Mouse (Mus musculus): ENCODE results near the gene Gm49510. TPM values are rescaled to one million over a fixed set of nuclear protein-coding genes. Genes with fewer than 3 reads are reported as not detected.

The Gm49510 gene
- polyA plus RNA-seq, 1 experiment from 2014 or later = not detected

DNA sequence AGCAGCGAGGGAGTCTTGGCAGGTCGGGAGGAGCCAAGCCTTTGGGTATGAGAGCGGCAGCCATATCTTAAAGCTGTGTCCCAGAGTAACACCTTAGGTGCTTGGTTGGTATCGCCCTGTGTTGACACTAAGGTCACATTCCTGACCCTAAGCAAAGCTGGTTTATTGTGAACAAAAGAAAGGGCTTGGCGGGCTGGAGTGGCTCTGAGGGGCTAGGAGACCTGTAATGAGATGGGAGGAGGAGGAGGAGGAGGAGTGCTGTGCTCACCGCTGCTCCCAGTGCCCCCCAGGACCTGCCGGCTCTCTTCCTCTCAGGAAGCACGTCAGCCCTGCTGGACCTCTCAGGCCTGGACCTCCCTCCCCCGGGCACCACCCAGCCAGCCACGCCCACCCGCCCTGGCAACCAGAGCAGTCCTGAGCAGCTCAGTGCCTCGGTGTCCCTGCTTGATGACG, 10.0 kb upstream of the Gm49510 start:
- Histone ChIP-seq H3K9me3 (replicated peaks) (no peaks in the 10 kb centered on the region), H3K27me3 (ENCODE audit: low read depth, poor library complexity, severe bottlenecking) (no peaks in the 10 kb centered on the region), H3K27ac (replicated peaks) (peak overlapping the region; percentile 73), H3K36me3 (peaks cover 96% of the 10 kb centered on the region), H3K4me1 (peaks cover 43% of the 10 kb centered on the region), H3K4me3 (peak overlapping the region; percentile 30; the same call in 1 of the 2 replicates)
- peak; percentile 38 for DNase-seq (ENCODE audit: low spot score)
- 18% methylated on average over 13 of the region's 13 CpGs for WGBS

DNA sequence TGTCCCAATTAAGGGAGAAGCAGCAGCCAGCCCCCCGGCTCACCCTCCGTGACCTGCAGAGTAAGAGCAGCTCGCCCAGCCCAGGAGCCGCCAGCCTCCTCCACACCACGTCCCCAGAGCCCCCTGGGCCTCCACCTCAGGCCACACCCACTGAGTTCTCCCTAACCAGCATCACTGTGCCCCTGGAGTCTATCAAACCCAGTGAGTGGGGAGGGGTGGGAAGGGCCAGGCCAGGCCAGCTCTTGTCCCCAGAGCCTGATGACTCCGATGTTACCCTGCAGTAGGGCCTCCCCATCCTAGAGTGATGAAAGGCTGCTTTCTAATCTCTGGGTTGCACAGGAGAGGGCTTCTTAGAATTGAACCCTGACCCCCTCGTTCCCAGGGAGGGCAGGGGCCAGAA, 7.0 kb upstream of the Gm49510 start:
- peaks cover 55% of the 10 kb centered on the region for H3K4me1 ChIP-seq
- no peaks in the 10 kb centered on the region for H3K9me3 ChIP-seq (replicated peaks)
- H3K27me3 ChIP-seq (ENCODE audit: low read depth, poor library complexity, severe bottlenecking) = no peaks in the 10 kb centered on the region; the same call in 1 of the 2 replicates
- H3K36me3 ChIP-seq = peaks cover 77% of the 10 kb centered on the region
- H3K27ac ChIP-seq (replicated peaks) = peak overlapping the region; percentile 42; the same call in 1 of the 2 replicates
- no peak overlapping the region for H3K4me3 ChIP-seq
- WGBS = 71% methylated on average over 7 of the region's 7 CpGs
- DNase-seq (ENCODE audit: low spot score) = no peak

DNA sequence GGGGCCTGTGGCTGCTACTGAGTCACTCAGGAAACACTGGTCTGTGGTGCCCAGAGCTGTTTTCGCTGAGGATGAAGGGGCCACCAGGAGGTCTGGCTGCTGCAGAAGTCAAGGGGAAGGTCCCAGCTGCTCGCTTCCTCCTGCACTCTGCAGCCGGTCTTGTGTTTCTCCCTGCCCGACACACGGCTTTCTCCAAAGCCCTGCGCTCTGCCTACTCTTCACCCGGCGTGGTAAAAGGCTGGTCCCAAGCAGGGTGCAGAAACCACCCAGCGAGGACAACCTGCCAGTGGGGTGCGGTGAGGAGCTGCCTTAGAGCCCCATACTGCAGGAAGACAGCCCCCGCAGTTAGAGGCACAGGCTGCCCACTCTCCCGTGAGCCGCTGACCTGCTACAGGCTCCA, 4.7 kb upstream of the Gm49510 start:
- Histone ChIP-seq H3K4me3 (no peak overlapping the region), H3K9me3 (replicated peaks) (no peaks in the 10 kb centered on the region), H3K36me3 (peaks cover 55% of the 10 kb centered on the region), H3K27me3 (ENCODE audit: low read depth, poor library complexity, severe bottlenecking) (peaks cover 17% of the 10 kb centered on the region), H3K27ac (replicated peaks) (peak overlapping the region; percentile 63), H3K4me1 (peaks cover 56% of the 10 kb centered on the region)
- 79% methylated on average over 13 of the region's 13 CpGs for WGBS
- no peak for DNase-seq (ENCODE audit: low spot score)

DNA sequence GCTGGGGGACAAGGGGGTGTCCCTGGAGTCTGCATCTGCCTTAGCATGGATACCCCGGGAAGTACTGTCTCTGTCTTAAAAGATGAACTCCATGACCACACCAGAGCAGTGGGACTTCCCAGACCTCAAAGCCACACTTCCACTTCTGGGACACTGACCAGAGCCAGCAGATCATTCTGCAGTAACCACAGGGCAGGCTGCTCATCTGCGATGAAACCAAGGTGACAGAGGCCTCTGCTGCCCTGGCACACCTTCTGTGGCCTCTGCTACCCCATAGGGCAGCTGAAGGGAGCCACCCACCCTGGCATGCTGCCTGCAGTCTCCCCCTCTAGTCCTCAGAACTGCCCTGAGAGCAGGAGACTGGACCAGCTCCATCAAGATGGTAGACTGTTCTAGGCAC, 3.7 kb upstream of the Gm49510 start:
- peaks cover 64% of the 10 kb centered on the region for H3K4me1 ChIP-seq
- H3K27ac ChIP-seq (replicated peaks) = peak overlapping the region; percentile 18
- WGBS = 85% methylated on average over 2 of the region's 2 CpGs
- no peak for DNase-seq (ENCODE audit: low spot score)
- H3K27me3 ChIP-seq (ENCODE audit: low read depth, poor library complexity, severe bottlenecking) = peaks cover 24% of the 10 kb centered on the region
- H3K9me3 ChIP-seq (replicated peaks) = no peaks in the 10 kb centered on the region
- peaks cover 46% of the 10 kb centered on the region for H3K36me3 ChIP-seq
- no peak overlapping the region for H3K4me3 ChIP-seq

DNA sequence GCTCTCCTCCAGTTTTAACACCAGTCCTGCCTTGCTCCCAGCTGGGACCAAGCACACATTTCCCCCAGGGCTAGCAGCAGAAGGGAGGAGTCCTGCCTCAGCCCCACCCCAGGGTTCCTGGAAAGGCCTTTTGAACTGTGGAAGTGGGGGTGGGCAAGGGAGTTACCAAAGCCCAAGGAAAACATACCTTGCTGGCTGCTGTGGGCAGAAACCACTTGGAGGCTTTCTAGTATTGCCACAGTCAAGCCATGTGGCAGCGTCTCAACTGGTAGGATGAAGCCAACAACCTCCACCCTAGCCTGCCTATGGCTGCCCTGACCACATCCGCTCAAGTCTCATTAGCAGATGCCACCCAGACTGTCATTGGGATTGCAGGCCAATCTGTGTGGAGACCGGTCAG, 3.3 kb upstream of the Gm49510 start:
- Histone ChIP-seq H3K27me3 (ENCODE audit: low read depth, poor library complexity, severe bottlenecking) (peaks cover 28% of the 10 kb centered on the region), H3K36me3 (peaks cover 42% of the 10 kb centered on the region), H3K4me3 (no peak overlapping the region), H3K27ac (replicated peaks) (peak overlapping the region; percentile 18), H3K9me3 (replicated peaks) (no peaks in the 10 kb centered on the region), H3K4me1 (peaks cover 68% of the 10 kb centered on the region)
- DNase-seq (ENCODE audit: low spot score) = no peak
- 89% methylated on average over 3 of the region's 3 CpGs for WGBS

DNA sequence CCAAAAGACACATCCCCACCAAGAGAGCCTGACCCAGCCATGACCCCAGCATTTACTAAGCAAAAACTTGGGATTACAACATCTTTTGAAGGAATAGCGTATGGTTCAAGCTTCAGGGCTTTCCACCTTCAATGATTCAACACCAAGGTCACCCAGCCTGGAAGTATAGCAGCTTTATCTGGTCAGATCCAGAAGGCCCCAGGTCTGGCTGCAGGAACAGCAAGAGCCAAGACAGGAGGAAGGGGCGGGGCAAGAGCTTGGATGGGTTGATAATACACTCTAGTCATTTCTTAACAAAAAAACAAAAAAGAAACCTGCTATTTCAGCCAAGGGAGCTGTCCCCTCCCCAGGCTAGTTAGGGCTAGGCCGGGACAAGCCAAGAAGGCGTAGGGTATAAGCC, 2.0 kb upstream of the Gm49510 start:
- Histone ChIP-seq H3K36me3 (peaks cover 29% of the 10 kb centered on the region), H3K4me1 (peaks cover 68% of the 10 kb centered on the region), H3K27ac (replicated peaks) (no peak overlapping the region), H3K9me3 (replicated peaks) (no peaks in the 10 kb centered on the region), H3K27me3 (ENCODE audit: low read depth, poor library complexity, severe bottlenecking) (peaks cover 40% of the 10 kb centered on the region), H3K4me3 (no peak overlapping the region)
- no peak for DNase-seq (ENCODE audit: low spot score)
- 88% methylated on average over 4 of the region's 4 CpGs for WGBS

DNA sequence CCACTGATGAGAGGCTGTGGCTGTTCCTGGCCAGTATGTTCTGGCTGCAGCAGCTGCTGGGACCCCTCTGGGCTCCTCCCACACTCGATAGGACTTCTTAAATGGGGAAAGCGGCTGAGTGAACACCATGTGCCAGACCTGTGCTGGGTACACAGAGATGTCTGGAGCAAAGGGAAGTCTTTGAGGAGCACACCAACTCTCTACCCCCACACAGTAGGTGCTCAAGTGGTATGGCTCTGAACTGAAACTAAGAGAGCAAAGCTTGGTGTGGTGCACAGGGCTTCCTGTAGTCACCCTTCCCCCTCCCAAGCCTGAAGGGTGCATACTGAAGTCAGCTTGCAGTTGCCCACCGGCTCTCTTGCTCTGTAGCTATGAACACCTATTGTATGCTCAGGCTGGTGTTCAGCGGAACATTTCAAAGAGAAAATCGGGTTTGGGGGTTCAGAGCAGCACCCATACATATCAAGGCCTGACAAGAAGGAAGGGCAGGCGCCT, 913 bp upstream of the Gm49510 start:
- Histone ChIP-seq H3K9me3 (replicated peaks) (no peaks in the 10 kb centered on the region), H3K4me3 (no peak overlapping the region), H3K27me3 (ENCODE audit: low read depth, poor library complexity, severe bottlenecking) (peaks cover 40% of the 10 kb centered on the region), H3K27ac (replicated peaks) (0 out of 2 replicates have a peak overlapping the region, but pooled peaks have one; percentile 0), H3K4me1 (peaks cover 62% of the 10 kb centered on the region), H3K36me3 (peaks cover 20% of the 10 kb centered on the region)
- DNase-seq (ENCODE audit: low spot score) = no peak
- 51% methylated on average over 6 of the region's 6 CpGs for WGBS

DNA sequence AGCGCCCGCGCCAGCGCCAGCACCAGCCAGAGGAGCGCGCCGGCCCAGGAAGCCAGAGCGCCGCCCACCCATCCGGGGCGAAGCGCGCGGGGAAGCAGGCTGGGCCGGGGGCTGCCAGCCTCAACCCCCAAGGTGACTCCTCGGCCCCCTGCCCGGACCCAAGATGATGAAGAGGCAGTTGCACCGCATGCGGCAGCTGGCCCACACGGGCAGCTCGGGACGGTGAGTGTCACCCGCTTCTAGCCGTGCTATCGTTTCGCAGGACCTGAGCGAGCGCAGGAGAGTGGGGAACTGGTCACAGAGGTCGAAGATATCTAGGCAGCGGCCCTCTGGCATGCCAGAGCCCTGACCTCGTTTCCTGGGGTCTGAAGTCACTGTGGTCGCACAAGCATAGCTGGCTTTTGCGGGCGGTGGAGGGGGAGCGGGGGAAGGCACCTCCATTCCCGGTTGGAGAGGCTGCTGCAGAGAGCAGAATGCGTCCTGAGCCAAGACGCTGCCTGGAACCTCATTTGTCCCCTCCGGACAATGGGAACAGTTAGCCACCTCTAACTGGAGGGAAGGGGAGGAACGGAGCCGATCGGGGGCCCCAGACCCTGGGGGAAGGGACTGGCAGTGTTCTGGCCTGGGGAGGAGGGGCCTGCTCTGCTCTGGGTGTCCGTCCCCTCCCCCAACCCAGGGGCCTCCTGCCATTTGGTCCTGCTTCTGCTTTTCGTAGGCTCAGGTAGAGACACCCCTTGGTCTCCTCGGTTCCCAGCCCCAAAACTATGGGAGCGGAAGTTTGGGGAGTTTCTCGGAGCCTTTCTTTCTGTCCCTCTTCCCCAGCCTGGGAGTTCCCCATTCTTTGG, 495 bp downstream of the Gm49510 start, which contains the start of gene Sh3bp1:
TSS of gene Sh3bp1 (plus strand) at position 29 of the 845 bp plus-strand sequence.
- under 1% methylated on average over 47 of the region's 47 CpGs for WGBS
- Histone ChIP-seq H3K36me3 (peaks cover 17% of the 10 kb centered on the region; the same call in 1 of the 2 replicates), H3K27ac (replicated peaks) (peak within 1 kb of the TSS; percentile 85), H3K4me3 (peak within 1 kb of the TSS; percentile 77), H3K4me1 (peaks cover 48% of the 10 kb centered on the region), H3K27me3 (ENCODE audit: low read depth, poor library complexity, severe bottlenecking) (peaks cover 40% of the 10 kb centered on the region), H3K9me3 (replicated peaks) (no peaks in the 10 kb centered on the region)
- DNase-seq (ENCODE audit: low spot score) = peak; percentile 74

DNA sequence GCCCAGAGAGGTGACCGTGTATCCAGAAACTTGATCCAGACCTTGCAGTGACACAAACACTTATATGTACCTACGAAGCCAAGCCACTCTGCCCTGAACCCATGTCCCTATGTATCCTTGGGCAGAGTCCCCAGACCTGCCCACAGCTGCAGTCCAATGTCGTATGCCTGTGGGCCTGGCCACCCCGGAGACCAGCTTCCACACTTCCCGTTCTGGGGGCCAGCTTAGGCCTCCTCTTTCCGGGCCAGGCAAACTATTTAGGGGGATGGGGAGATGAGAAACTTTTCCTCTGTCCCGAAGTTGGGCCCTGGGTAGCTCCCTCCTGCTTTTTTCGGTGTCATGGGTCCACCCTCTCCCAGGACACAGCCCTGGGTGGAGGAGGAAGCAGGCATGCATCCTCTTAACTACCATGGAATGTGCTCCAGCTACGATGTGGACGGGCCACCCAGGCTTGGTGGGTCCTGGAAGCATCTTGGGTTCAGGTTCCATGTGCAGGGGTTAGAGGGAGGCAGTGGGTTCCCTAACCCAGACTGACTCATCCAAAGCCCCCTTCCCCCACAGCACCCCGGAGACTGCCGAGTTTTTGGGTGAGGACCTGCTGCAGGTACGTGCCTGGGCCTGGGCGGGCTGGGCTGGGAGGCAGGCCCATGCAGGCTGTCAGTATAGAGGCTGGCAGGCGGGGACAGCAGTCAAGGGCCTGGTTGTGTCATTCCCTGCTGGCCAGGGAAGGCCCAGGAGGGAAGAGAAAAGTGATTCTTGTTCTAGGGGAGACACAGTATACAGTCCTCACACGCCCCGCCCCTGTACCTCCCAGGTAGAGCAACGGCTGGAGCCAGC, 1.3 kb downstream of the Gm49510 start:
- DNase-seq (ENCODE audit: low spot score) = no peak
- Histone ChIP-seq H3K4me1 (peaks cover 47% of the 10 kb centered on the region), H3K27ac (replicated peaks) (peak overlapping the region; percentile 85)

DNA sequence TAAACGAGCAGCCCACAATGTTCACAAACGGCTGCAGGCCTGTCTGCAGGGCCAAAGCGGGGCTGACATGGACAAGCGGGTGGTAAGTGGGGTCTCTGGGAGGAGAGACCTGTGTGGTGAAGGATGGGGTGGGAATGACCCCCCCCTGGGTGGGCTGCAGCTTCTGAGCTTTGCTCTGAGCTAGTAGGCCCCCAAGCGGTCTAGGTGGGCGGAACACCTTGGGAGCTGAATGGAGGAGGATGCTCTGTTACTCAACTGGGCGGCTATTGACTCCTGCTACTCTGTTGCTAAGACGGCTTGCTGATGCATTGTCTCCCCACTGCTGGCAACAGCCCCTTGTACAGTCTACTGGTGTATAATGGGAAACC, 1.9 kb downstream of the Gm49510 start:
- DNase-seq (ENCODE audit: low spot score) = no peak
- peaks cover 40% of the 10 kb centered on the region for H3K27me3 ChIP-seq (ENCODE audit: low read depth, poor library complexity, severe bottlenecking)
- WGBS = 43% methylated on average over 8 of the region's 8 CpGs
- peak overlapping the region; percentile 77; the same call in 1 of the 2 replicates for H3K4me3 ChIP-seq
- peak overlapping the region; percentile 85 for H3K27ac ChIP-seq (replicated peaks)
- no peaks in the 10 kb centered on the region for H3K9me3 ChIP-seq (replicated peaks)
- H3K4me1 ChIP-seq = peaks cover 41% of the 10 kb centered on the region
- peaks cover 21% of the 10 kb centered on the region; the same call in 1 of the 2 replicates for H3K36me3 ChIP-seq

More for the DNA sequence above, 1.3 kb downstream of the Gm49510 start:
- Histone ChIP-seq H3K36me3 (peaks cover 17% of the 10 kb centered on the region; the same call in 1 of the 2 replicates), H3K27me3 (ENCODE audit: low read depth, poor library complexity, severe bottlenecking) (peaks cover 40% of the 10 kb centered on the region), H3K9me3 (replicated peaks) (no peaks in the 10 kb centered on the region), H3K4me3 (peak overlapping the region; percentile 77)
- 14% methylated on average over 18 of the region's 18 CpGs for WGBS

DNA sequence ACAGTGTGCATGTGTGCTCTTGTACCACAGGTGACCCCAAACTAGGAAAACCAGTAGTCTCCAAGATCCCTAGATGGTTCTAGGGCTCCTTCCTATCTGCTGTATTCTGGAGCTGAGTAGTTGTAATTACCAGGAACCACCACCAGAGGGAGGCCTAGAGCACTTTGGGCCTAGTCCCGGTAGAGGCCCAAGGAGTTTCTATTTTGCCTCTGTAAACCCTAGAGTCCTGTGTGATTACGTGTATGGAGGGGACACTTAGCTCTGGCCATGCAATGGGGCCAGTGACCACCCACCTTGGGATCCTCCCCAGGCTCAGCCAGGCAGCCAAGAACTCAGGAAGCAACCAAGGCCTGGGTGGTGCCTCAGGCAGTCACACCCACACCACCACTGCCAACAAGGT, 3.8 kb downstream of the Gm49510 start:
- H3K36me3 ChIP-seq = peaks cover 34% of the 10 kb centered on the region; the same call in 1 of the 2 replicates
- peaks cover 38% of the 10 kb centered on the region for H3K27me3 ChIP-seq (ENCODE audit: low read depth, poor library complexity, severe bottlenecking)
- DNase-seq (ENCODE audit: low spot score) = peak; percentile 76
- no peaks in the 10 kb centered on the region for H3K9me3 ChIP-seq (replicated peaks)
- peaks cover 39% of the 10 kb centered on the region for H3K4me1 ChIP-seq
- no peak overlapping the region for H3K4me3 ChIP-seq
- WGBS = 14% methylated on average over 2 of the region's 2 CpGs
- H3K27ac ChIP-seq (replicated peaks) = peak overlapping the region; percentile 46; the same call in 1 of the 2 replicates

DNA sequence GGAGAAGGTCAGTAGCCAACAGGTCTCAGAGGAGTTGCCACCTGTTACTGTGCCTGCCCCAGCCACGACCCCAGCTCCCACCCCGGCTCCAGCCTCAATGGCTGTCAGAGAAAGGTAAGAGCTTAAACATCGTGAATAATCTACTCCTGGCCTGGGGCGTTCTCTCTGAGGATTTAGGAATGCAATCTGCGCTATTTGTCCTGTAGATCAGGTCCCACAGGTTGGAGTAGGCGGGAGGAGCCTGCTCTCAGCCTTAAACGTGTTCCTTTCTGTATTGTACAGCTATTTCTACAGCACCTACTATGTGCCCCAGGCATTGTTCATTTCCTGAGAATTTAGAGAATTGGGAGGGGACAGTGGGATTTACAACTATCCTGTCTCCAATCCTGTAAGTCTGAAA, 8.9 kb downstream of the Gm49510 start:
- Histone ChIP-seq H3K4me3 (no peak overlapping the region), H3K36me3 (peaks cover 44% of the 10 kb centered on the region)
- WGBS = 86% methylated on average over 7 of the region's 7 CpGs

More for the DNA sequence above, 8.9 kb downstream of the Gm49510 start:
- no peaks in the 10 kb centered on the region for H3K9me3 ChIP-seq (replicated peaks)
- no peak overlapping the region for H3K27ac ChIP-seq (replicated peaks)
- no peaks in the 10 kb centered on the region for H3K27me3 ChIP-seq (ENCODE audit: low read depth, poor library complexity, severe bottlenecking)
- H3K4me1 ChIP-seq = peaks cover 15% of the 10 kb centered on the region
- no peak for DNase-seq (ENCODE audit: low spot score)
